Mouse (Mus musculus) bone marrow macrophage, adult 2 months (primary cell): ENCODE measurements around the gene Ptges.

Experiments
- CTCF ChIP-seq: IDR thresholded peaks from 2 replicates; pipeline ENCODE4 v1.5.1; 2012; ENCODE audit warnings: low read depth, mild to moderate bottlenecking, low read length, moderate library complexity
- POLR2A ChIP-seq: IDR thresholded peaks from 2 replicates; pipeline ENCODE4 v1.6.1; 2012; ENCODE audit warnings: mild to moderate bottlenecking, low read depth, low read length, borderline replicate concordance

DNA sequence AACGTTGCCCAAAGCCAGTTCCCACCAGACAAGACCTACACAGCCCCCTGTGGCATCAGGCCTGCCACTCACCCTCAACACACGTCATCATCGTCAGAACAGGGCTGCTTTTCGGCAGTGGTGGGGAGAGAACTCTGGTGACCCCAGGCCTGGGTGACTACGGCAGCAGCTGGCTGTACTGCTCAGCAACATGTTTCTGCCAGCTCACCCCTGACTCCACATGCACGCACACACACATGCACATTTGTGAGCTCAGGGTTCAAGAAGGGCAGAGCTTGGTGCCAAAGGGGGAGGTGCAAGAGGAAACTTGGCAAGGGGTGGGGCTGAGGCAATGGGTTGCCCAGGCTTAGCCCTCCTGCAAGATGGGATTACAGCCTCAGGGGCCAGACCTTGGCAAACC is 32.4 kb downstream of the Ptges start:
- TF ChIP-seq POLR2A (no peak), CTCF (no peak)
